12 mouse cellular contexts compared by ENCODE assay signal in the genomic region with DNA sequence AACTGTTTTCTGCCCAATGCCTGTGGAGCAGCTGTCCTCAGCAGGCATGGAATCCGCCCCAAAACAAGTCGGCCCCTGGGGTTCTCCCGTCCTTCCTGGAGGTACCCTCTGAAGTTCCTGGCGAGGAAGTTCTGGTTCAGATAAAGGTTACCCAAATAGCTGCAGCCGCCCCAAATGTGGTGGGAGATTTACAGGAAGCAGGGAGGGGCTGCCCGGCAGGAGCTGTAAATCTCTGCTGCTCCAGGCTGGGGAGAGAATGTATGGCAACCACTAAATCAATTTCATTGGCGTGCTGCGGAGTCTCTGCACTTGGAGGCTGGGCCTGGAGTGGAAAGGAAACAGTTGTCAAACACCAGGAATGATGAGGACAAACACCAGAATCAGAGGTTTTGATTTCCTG.
A peak's percentile ranks its signal among the peaks of the same experiment; 100 is the strongest.
DNase-seq lines count a peak whose midpoint lies in the region; ATAC-seq and TF ChIP-seq lines count a peak whose summit lies in the region.
"Had no signal": no experiment of that assay in that cellular context is flagged by ENCODE, and none has a peak within 500 bp of the region (broad histone marks: within the 10 kb centered on the region; RNA-seq: fewer than 3 reads in every experiment).

No protein-coding gene starts in this region.

- TF ChIP-seq POLR2A in kidney, adult 2 months (IDR thresholded peaks at IDR 0.05; ENCODE audit: low read depth, low read length) = no peak

- H3K4me3 ChIP-seq in kidney, adult 2 months (ENCODE audit: insufficient read depth, low read depth, low read length) = no peak overlapping the region
- H3K4me3 ChIP-seq in limb, embryonic 12.5 days (replicated peaks) = no peak overlapping the region
- H3K4me3 ChIP-seq: forebrain, embryonic 13.5 days; midbrain, embryonic 10.5 days had no signal

- peak; percentile 9 for DNase-seq in adrenal gland, postnatal 14 days
- DNase-seq in adrenal gland, adult 2 months = no peak
- peak; percentile 73 for DNase-seq in embryo, embryonic 10.5 days (ENCODE audit: low spot score)
- DNase-seq in kidney, adult 2 months = peak; percentile 61
- DNase-seq in retina, postnatal 1 day = no peak
- no peak for DNase-seq in layer of hippocampus, adult 9-11 months
- DNase-seq: cerebellum, postnatal 25 days had no signal

- H3K27me3 ChIP-seq in kidney, adult 2 months (replicated peaks; ENCODE audit: control insufficient read depth, insufficient read depth, low read length) = no peaks in the 10 kb centered on the region
- H3K27me3 ChIP-seq in limb, embryonic 12.5 days = no peaks in the 10 kb centered on the region

- H3K4me2 ChIP-seq in limb, embryonic 12.5 days = peak overlapping the region; percentile 32
- H3K4me2 ChIP-seq: forebrain, embryonic 13.5 days had no signal

- no peak overlapping the region for H3K9ac ChIP-seq in limb, embryonic 12.5 days (replicated peaks)
- H3K9ac ChIP-seq: forebrain, embryonic 13.5 days had no signal

- no peak overlapping the region for H3K27ac ChIP-seq in kidney, adult 2 months (ENCODE audit: insufficient read depth, low read depth, low read length)
- H3K27ac ChIP-seq in limb, embryonic 12.5 days = peak overlapping the region; percentile 76
- H3K27ac ChIP-seq: forebrain, embryonic 13.5 days had no signal

- TF ChIP-seq CTCF in kidney, adult 2 months (conservative IDR thresholded peaks at IDR 0.05; ENCODE audit: insufficient read depth, insufficient read length, low read depth, low read length) = no peak

- no peaks in the 10 kb centered on the region for H3K36me3 ChIP-seq in kidney, adult 2 months (ENCODE audit: control insufficient read depth, insufficient read depth, low read length)
- no peaks in the 10 kb centered on the region for H3K36me3 ChIP-seq in limb, embryonic 12.5 days
- H3K36me3 ChIP-seq: midbrain, embryonic 10.5 days had no signal

- no peaks in the 10 kb centered on the region for H3K9me3 ChIP-seq in limb, embryonic 12.5 days
- H3K9me3 ChIP-seq: forebrain, embryonic 13.5 days; midbrain, embryonic 10.5 days had no signal

- 41% methylated on average over 8 of the region's 8 CpGs for WGBS in kidney, adult 2 months
- WGBS in limb, embryonic 12.5 days = 1% methylated on average over 8 of the region's 8 CpGs

- peak; percentile 57 for ATAC-seq in limb, embryonic 12.5 days (ENCODE audit: insufficient number of reproducible peaks, insufficient read depth, low FRiP score, low TSS enrichment, low read depth)
- no peak for ATAC-seq in granulocyte monocyte progenitor cell, adult 5-6 weeks (replicated peaks; ENCODE audit: poor library complexity, severe bottlenecking)
- ATAC-seq: activated CD4-positive, CD25-positive, alpha-beta regulatory T cell, adult 4 months; forebrain, embryonic 13.5 days had no signal

- H3K4me1 ChIP-seq in kidney, adult 2 months (ENCODE audit: control insufficient read depth, insufficient read depth, low read length) = no peaks in the 10 kb centered on the region
- peaks cover 65% of the 10 kb centered on the region for H3K4me1 ChIP-seq in limb, embryonic 12.5 days (replicated peaks)

Comparison
In these comparisons a context has a peak if more than half of its experiments do, and no peak if none do; other contexts are left out.
1. DNase-seq: peak in adrenal gland, postnatal 14 days (single experiment), embryo, embryonic 10.5 days (single experiment) and kidney, adult 2 months (single experiment); none in adrenal gland, adult 2 months (single experiment), retina, postnatal 1 day (single experiment) and layer of hippocampus, adult 9-11 months (single experiment).